Mouse (Mus musculus): Measurements from ENCODE around the gene Cfap61.

Gene Cfap61

GRCm38 (mm10) chr2:146083326-146083871 lies 148.8 kb downstream of the Cfap61 start:
- TF ChIP-seq GATA4 (IDR thresholded peaks at IDR 0.05; ENCODE audit: insufficient replicate concordance, low read length), result no peak

DNA sequence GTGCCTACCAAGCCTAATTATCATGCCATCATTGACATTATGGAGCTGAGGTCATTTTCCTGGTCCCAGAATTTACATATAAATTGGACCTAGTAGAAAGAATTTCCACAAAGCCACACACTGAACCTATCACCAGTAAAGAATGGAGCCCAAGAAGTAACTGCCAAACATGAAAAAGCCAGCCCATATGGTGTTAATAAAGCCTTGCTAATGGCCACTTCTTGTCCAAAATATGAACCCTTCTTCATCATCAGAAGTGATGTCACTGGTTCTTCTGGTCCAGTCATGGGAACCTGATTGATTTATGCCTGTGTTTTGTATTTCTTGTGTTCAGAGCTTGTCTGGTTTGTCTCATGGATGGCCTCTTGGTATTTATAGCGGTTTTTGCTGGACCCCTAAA lies 152.8 kb downstream of the Cfap61 start:
- no peak for TF ChIP-seq GATA4 (IDR thresholded peaks at IDR 0.05; ENCODE audit: insufficient replicate concordance, low read length)

- TF ChIP-seq GATA4 (IDR thresholded peaks at IDR 0.05; ENCODE audit: insufficient replicate concordance, low read length), result no peak
Observed at GRCm38 (mm10) chr2:146089157-146089692, 154.6 kb downstream of the Cfap61 start.

GRCm38 (mm10) chr2:146097532-146097931 lies 162.9 kb downstream of the Cfap61 start:
- no peak for TF ChIP-seq GATA4 (IDR thresholded peaks at IDR 0.05; ENCODE audit: insufficient replicate concordance, low read length)

GRCm38 (mm10) chr2:146098853-146099717 lies 164.5 kb downstream of the Cfap61 start:
- peak; percentile 98 for TF ChIP-seq GATA4 (IDR thresholded peaks at IDR 0.05; ENCODE audit: insufficient replicate concordance, low read length)

DNA sequence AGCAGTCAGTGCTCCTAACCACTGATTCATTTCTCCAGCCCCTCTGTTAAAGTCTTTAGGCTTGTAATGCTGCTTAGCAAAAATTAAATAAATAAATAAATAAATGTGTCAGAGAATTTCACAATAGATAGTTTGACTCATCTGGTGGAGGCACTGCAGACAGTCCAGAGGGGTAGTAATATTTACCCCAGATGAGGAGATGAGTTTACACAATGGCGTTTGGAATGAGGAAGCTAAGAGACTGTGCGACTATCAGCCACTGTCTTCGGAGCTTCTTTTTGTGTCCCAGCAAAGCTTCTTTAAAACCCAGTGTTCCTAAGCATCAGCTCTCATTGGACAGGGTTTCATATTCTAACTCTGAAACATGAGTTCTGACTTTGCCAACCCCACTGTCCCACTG lies 165.3 kb downstream of the Cfap61 start:
- TF ChIP-seq GATA4 (IDR thresholded peaks at IDR 0.05; ENCODE audit: insufficient replicate concordance, low read length), result no peak

DNA sequence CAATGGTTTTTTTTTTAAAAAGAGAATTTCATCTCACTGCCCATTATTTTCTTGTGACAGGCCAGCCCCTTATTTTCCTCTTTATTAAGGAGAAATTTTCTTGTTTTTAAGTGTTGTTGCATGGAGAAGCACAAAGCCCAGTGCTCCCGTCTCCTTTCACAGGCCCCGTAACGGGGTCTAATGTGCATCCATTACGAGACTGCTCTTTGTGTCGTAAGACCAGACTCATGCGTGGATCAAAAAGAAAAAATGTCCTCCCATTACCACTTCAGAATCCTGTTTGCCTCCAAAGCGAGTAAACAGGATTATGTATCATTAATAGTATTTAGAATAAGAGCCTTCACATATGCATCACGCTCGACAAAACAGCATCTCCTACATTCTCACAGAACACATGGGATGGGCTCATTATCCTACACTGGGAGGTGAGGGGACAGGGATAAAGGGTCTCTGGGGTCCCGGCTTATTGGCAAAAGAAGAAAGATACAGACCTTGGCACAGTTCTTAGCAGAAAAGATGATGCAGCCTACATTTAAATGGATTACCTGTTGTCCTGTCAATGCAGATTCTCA lies 166.0 kb downstream of the Cfap61 start:
- TF ChIP-seq GATA4 (IDR thresholded peaks at IDR 0.05; ENCODE audit: insufficient replicate concordance, low read length), result no peak

GRCm38 (mm10) chr2:146102600-146102999 lies 168.0 kb downstream of the Cfap61 start:
- TF ChIP-seq GATA4 (IDR thresholded peaks at IDR 0.05; ENCODE audit: insufficient replicate concordance, low read length), result no peak

DNA sequence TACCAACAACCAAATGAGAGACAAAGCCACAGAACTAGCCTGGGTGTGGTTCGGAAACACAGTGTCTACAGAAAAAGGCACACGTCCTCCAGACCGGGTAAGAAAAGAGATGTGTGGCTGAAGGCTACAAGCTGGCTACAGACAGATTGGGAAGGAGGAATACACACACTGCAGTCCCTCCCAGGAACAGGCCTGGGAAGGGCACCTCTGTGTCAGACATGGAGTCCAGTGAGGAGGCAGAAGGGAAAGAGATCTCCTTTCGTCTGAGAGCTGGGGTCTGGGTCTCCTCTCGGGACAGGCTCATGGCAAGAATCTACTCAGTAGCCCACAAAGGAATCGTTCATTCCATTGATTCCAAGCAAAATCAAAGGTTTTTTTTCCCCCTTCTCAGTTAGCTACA lies 170.8 kb downstream of the Cfap61 start:
- no peak for TF ChIP-seq GATA4 (IDR thresholded peaks at IDR 0.05; ENCODE audit: insufficient replicate concordance, low read length)

DNA sequence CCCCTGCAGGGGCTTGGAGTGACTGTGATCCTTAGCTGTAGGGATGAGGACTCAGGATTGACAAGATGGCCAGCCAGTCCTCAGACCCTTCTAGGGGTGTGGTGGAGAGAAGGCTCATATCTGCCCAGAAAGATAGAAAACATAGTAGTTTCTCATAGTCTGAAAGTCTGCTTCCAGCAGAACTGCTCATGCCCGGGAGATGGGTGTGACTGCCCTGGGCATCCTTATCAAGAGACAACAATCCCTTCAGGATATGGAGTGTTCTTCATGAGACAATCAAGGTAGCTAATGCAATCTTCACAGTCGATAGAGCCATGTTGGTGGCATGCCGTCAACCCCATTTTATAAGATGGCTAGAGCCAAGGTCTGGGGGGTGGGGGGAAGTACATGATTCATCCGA lies 173.4 kb downstream of the Cfap61 start:
- TF ChIP-seq GATA4 (IDR thresholded peaks at IDR 0.05; ENCODE audit: insufficient replicate concordance, low read length), result no peak

- no peak for TF ChIP-seq GATA4 (IDR thresholded peaks at IDR 0.05; ENCODE audit: insufficient replicate concordance, low read length)
Observed at GRCm38 (mm10) chr2:146109921-146110320, 175.3 kb downstream of the Cfap61 start.

GRCm38 (mm10) chr2:146116282-146116681 lies 181.7 kb downstream of the Cfap61 start:
- TF ChIP-seq GATA4 (IDR thresholded peaks at IDR 0.05; ENCODE audit: insufficient replicate concordance, low read length), result no peak

DNA sequence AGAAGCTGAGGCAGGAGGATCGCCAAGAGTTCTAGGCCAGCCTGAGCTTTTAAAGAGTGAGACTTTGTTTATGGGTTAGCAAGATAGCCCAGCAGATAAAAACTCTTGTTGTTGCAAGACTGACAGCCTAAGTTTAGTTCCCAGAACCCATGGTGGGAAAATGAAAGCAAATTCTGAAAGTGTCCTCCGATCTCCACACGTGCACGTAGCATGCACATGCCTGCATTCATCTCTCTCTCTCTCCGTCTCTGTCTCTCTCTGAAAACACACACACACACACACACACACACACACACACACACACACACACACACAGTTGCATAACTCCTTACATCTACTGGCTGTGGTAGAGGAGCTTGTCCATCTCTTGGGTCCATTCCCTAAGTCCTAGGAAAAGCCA lies 182.1 kb downstream of the Cfap61 start:
- no peak for TF ChIP-seq GATA4 (IDR thresholded peaks at IDR 0.05; ENCODE audit: insufficient replicate concordance, low read length)

GRCm38 (mm10) chr2:146117191-146117914 lies 182.8 kb downstream of the Cfap61 start:
- TF ChIP-seq GATA4 (IDR thresholded peaks at IDR 0.05; ENCODE audit: insufficient replicate concordance, low read length), result no peak

- no peak for TF ChIP-seq GATA4 (IDR thresholded peaks at IDR 0.05; ENCODE audit: insufficient replicate concordance, low read length)
Observed at GRCm38 (mm10) chr2:146117915-146118403, 183.4 kb downstream of the Cfap61 start.
